Mouse (Mus musculus) embryonic fibroblast, embryonic 13.5 days (primary cell): ENCODE measurements around the gene Nuak2.

ENCODE experiments used
- CTCF ChIP-seq: IDR thresholded peaks from 2 replicates; pipeline ENCODE4 v1.5.1; 2011; ENCODE audit warnings: mild to moderate bottlenecking, control low read depth, low read length, moderate library complexity, borderline replicate concordance; ENCODE audit not compliant: insufficient read depth
- POLR2A ChIP-seq: IDR thresholded peaks from 2 replicates; pipeline ENCODE4 v1.6.1; 2011; ENCODE audit warnings: low read depth, mild to moderate bottlenecking, control low read depth, low read length, moderate library complexity

- TF ChIP-seq CTCF: no peak
- TF ChIP-seq POLR2A: no peak
Measured at GRCm38 (mm10) chr1:132333675-132334141, 17.8 kb downstream of the Nuak2 start.
